8 mouse cellular contexts compared by ENCODE assay signal in genomic region chr17:23969231-23969630, GRCm38 (mm10). TPM values are rescaled to one million over a fixed set of nuclear protein-coding genes. Genes with fewer than 3 reads are reported as not detected.
A peak's percentile ranks its signal among the peaks of the same experiment; 100 is the strongest.
DNase-seq lines count a peak whose midpoint lies in the region; ATAC-seq and TF ChIP-seq lines count a peak whose summit lies in the region.

No protein-coding gene starts in this region.

- no peaks in the 10 kb centered on the region for H3K36me3 ChIP-seq in kidney, embryonic 15.5 days
- no peaks in the 10 kb centered on the region for H3K36me3 ChIP-seq in kidney, postnatal 0 days (ENCODE audit: insufficient read depth, low read length)
- no peaks in the 10 kb centered on the region for H3K36me3 ChIP-seq in liver, embryonic 13.5 days

- H3K4me1 ChIP-seq in kidney, embryonic 15.5 days, result no peaks in the 10 kb centered on the region
- H3K4me1 ChIP-seq in kidney, postnatal 0 days (replicated peaks; ENCODE audit: insufficient read depth, low read length), result no peaks in the 10 kb centered on the region
- no peaks in the 10 kb centered on the region for H3K4me1 ChIP-seq in liver, embryonic 13.5 days (replicated peaks)

- WGBS in kidney, embryonic 15.5 days, result 5% methylated on average over 1 of the region's 1 CpGs
- 0% methylated on average over 1 of the region's 1 CpGs for WGBS in kidney, postnatal 0 days
- 0% methylated on average over 1 of the region's 1 CpGs for whole genome bisulfite sequencing in liver, embryonic 13.5 days (ENCODE audit: insufficient replicate concordance)

- H3K27ac ChIP-seq in kidney, embryonic 15.5 days, result no peak overlapping the region
- no peak overlapping the region for H3K27ac ChIP-seq in kidney, postnatal 0 days
- no peak overlapping the region for H3K27ac ChIP-seq in liver, embryonic 13.5 days

- H3K27me3 ChIP-seq in kidney, embryonic 15.5 days, result no peaks in the 10 kb centered on the region
- H3K27me3 ChIP-seq in kidney, postnatal 0 days (ENCODE audit: insufficient read depth, low read length), result no peaks in the 10 kb centered on the region
- no peaks in the 10 kb centered on the region for H3K27me3 ChIP-seq in liver, embryonic 13.5 days

- H3K4me3 ChIP-seq in kidney, embryonic 15.5 days (replicated peaks), result no peak overlapping the region
- no peak overlapping the region for H3K4me3 ChIP-seq in kidney, postnatal 0 days (replicated peaks; ENCODE audit: low read depth, low read length)
- no peak overlapping the region for H3K4me3 ChIP-seq in liver, embryonic 13.5 days (replicated peaks)

- no peak for ATAC-seq in kidney, embryonic 15.5 days (replicated peaks; ENCODE audit: low FRiP score)
- ATAC-seq in kidney, postnatal 0 days (replicated peaks; ENCODE audit: low FRiP score, low read depth), result no peak
- ATAC-seq in liver, embryonic 13.5 days (ENCODE audit: low read depth), result no peak

- no peak overlapping the region for H3K9ac ChIP-seq in kidney, embryonic 15.5 days
- no peak overlapping the region for H3K9ac ChIP-seq in kidney, postnatal 0 days (ENCODE audit: low read depth, low read length)
- no peak overlapping the region for H3K9ac ChIP-seq in liver, embryonic 13.5 days

- no peaks in the 10 kb centered on the region for H3K9me3 ChIP-seq in kidney, embryonic 15.5 days (replicated peaks)
- no peaks in the 10 kb centered on the region for H3K9me3 ChIP-seq in kidney, postnatal 0 days (replicated peaks; ENCODE audit: low read length)
- H3K9me3 ChIP-seq in liver, embryonic 13.5 days (replicated peaks), result no peaks in the 10 kb centered on the region

- peak; percentile 77 for TF ChIP-seq CTCF in kidney, postnatal 0 days (IDR thresholded peaks at IDR 0.05; ENCODE audit: low read depth)

- no peak overlapping the region for H3K4me2 ChIP-seq in kidney, embryonic 15.5 days
- no peak overlapping the region for H3K4me2 ChIP-seq in kidney, postnatal 0 days (ENCODE audit: low read length)
- no peak overlapping the region for H3K4me2 ChIP-seq in liver, embryonic 13.5 days

- peak; percentile 87 for DNase-seq in kidney, adult 18-20 months
- peak; percentile 84 for DNase-seq in adrenal gland, postnatal 14 days
- DNase-seq in embryo, embryonic 9.5 days (ENCODE audit: extremely low spot score), result peak; percentile 64
- peak; percentile 64 for DNase-seq in kidney, postnatal 0 days (ENCODE audit: low spot score)
- DNase-seq in liver, embryonic 13.5 days, result peak; percentile 25
- peak; percentile 26 for DNase-seq in retina, adult 2 months (ENCODE audit: low read depth, low spot score)
- peak; percentile 78 for DNase-seq in thymus, postnatal 25 days

RNA-seq across cellular contexts. Expression of gene Prss30, which starts 11.1 kb away (rescaled TPM):
- 0.18 and 0.23 TPM in 2 replicates for polyA plus RNA-seq in kidney, embryonic 15.5 days (2015; fragmentation: Nextera tagmentation; extraction: Ambion mirVana)
- total RNA-seq in adrenal gland, postnatal 14 days (2021), result 0.34 and 0.37 TPM in 2 replicates
- polyA plus RNA-seq in kidney, postnatal 0 days (2015; fragmentation: Nextera tagmentation; extraction: Ambion mirVana), result 0.18 and 0.25 TPM in 2 replicates
- not detected in 2 replicates for polyA plus RNA-seq in liver, embryonic 13.5 days (2015; fragmentation: Nextera tagmentation; extraction: Ambion mirVana)

RNA-seq across cellular contexts. Expression of gene Sbpl, which starts 14.2 kb away (rescaled TPM):
- not detected in 2 replicates for polyA plus RNA-seq in kidney, embryonic 15.5 days (2015; fragmentation: Nextera tagmentation; extraction: Ambion mirVana)
- not detected in 2 replicates for total RNA-seq in adrenal gland, postnatal 14 days (2021)
- not detected in 2 replicates for polyA plus RNA-seq in kidney, postnatal 0 days (2015; fragmentation: Nextera tagmentation; extraction: Ambion mirVana)
- polyA plus RNA-seq in liver, embryonic 13.5 days (2015; fragmentation: Nextera tagmentation; extraction: Ambion mirVana), result not detected in 2 replicates

RNA-seq across cellular contexts. Expression of gene Sbp, which starts 27.8 kb away (rescaled TPM):
- not detected in 2 replicates for polyA plus RNA-seq in kidney, embryonic 15.5 days (2015; fragmentation: Nextera tagmentation; extraction: Ambion mirVana)
- total RNA-seq in adrenal gland, postnatal 14 days (2021), result not detected in 2 replicates
- polyA plus RNA-seq in kidney, postnatal 0 days (2015; fragmentation: Nextera tagmentation; extraction: Ambion mirVana), result not detected in 2 replicates
- polyA plus RNA-seq in liver, embryonic 13.5 days (2015; fragmentation: Nextera tagmentation; extraction: Ambion mirVana), result not detected in 2 replicates

RNA-seq across cellular contexts. Expression of gene Prss22, which starts 28.7 kb away (rescaled TPM):
- 0.57 and 1.2 TPM in 2 replicates for polyA plus RNA-seq in kidney, embryonic 15.5 days (2015; fragmentation: Nextera tagmentation; extraction: Ambion mirVana)
- total RNA-seq in adrenal gland, postnatal 14 days (2021), result not detected in 2 replicates
- polyA plus RNA-seq in kidney, postnatal 0 days (2015; fragmentation: Nextera tagmentation; extraction: Ambion mirVana), result 0.43 and 0.72 TPM in 2 replicates
- polyA plus RNA-seq in liver, embryonic 13.5 days (2015; fragmentation: Nextera tagmentation; extraction: Ambion mirVana), result not detected in 2 replicates

RNA-seq across cellular contexts. Expression of gene Dcpp3, which starts 52.0 kb away (rescaled TPM):
- polyA plus RNA-seq in kidney, embryonic 15.5 days (2015; fragmentation: Nextera tagmentation; extraction: Ambion mirVana), result not detected in 2 replicates
- total RNA-seq in adrenal gland, postnatal 14 days (2021), result not detected in 2 replicates
- not detected in 2 replicates for polyA plus RNA-seq in kidney, postnatal 0 days (2015; fragmentation: Nextera tagmentation; extraction: Ambion mirVana)
- polyA plus RNA-seq in liver, embryonic 13.5 days (2015; fragmentation: Nextera tagmentation; extraction: Ambion mirVana), result not detected in 2 replicates

Comparison
In these comparisons a context has a peak if more than half of its experiments do, and no peak if none do; other contexts are left out.
1. DNase-seq: peak in every context shown above with its lines; median percentile 87 in kidney, adult 18-20 months; 84 in adrenal gland, postnatal 14 days; 78 in thymus, postnatal 25 days; 64 in embryo, embryonic 9.5 days; 64 in kidney, postnatal 0 days; 26 in retina, adult 2 months; 25 in liver, embryonic 13.5 days.